Mouse (Mus musculus) MEL (cell line): Measurements from ENCODE around the gene Klk8. TPM values are rescaled to one million over a fixed set of nuclear protein-coding genes. Genes with fewer than 3 reads are reported as not detected.

Experiments used
- DNase-seq: peaks from one replicate; pipeline ENCODE4 v3.0.0; 2011; ENCODE audit warnings: low read depth, low spot score
- H3K27ac ChIP-seq: 2 replicates; pipeline ENCODE4 v1.5.1; 2012; ENCODE audit warnings: low read depth, mild to moderate bottlenecking, control low read depth, low read length, moderate library complexity; ENCODE audit not compliant: control insufficient read depth
- H3K27me3 ChIP-seq, 2 experiments: fragments of 150-350 bp in 1 of 2; sonication (generic) in 1 of 2; 2 replicates each; pipeline ENCODE4 v1.6.1; 2012; ENCODE audit warnings: low read length in 2 of 2, mild to moderate bottlenecking in 2 of 2, improper control_type of control experiment in 1 of 2, moderate library complexity in 1 of 2; ENCODE audit not compliant: insufficient read depth in 2 of 2, control insufficient read depth in 1 of 2
- H3K36me3 ChIP-seq, 2 experiments: 2 replicates each; pipeline ENCODE4 v1.6.1; 2012 to 2014; ENCODE audit warnings: low read length in 2 of 2, improper control_type of control experiment in 1 of 2, inconsistent platforms in 1 of 2, mild to moderate bottlenecking in 1 of 2; ENCODE audit not compliant: insufficient read depth in 2 of 2, control insufficient read depth in 1 of 2
- H3K4me1 ChIP-seq, 2 experiments: fragments of 150-350 bp in 1 of 2; sonication (generic) in 1 of 2; 2 replicates each; pipeline ENCODE4 v1.6.1; 2012; ENCODE audit warnings: low read length in 2 of 2, improper control_type of control experiment in 1 of 2, mild to moderate bottlenecking in 1 of 2; ENCODE audit not compliant: insufficient read depth in 2 of 2, control insufficient read depth in 1 of 2
- H3K4me3 ChIP-seq, 2 experiments: fragments of 150-350 bp in 1 of 2; sonication (generic) in 1 of 2; 2 replicates each; pipeline ENCODE4 v1.5.1; 2012; ENCODE audit warnings: low read depth in 2 of 2, low read length in 2 of 2, mild to moderate bottlenecking in 2 of 2, moderate library complexity in 2 of 2, control low read depth in 1 of 2, improper control_type of control experiment in 1 of 2; ENCODE audit not compliant: control insufficient read depth in 1 of 2, insufficient read depth in 1 of 2
- H3K79me2 ChIP-seq: 2 replicates; pipeline ENCODE4 v1.6.1; 2012; ENCODE audit warnings: mild to moderate bottlenecking, low read length, moderate library complexity; ENCODE audit not compliant: control insufficient read depth, poor library complexity, insufficient read depth
- H3K9ac ChIP-seq: 2 replicates; pipeline ENCODE4 v1.6.1; 2012; ENCODE audit warnings: low read depth, mild to moderate bottlenecking, control low read depth, low read length, moderate library complexity; ENCODE audit not compliant: control insufficient read depth, poor library complexity, severe bottlenecking
- H3K9me3 ChIP-seq: fragments of 150-350 bp; sonication (generic); replicated peaks from 2 replicates; pipeline ENCODE4 v1.6.1; 2012; ENCODE audit warnings: mild to moderate bottlenecking, low read length, improper control_type of control experiment, moderate library complexity; ENCODE audit not compliant: insufficient read depth
- BHLHE40 ChIP-seq: IDR thresholded peaks from 2 replicates; pipeline ENCODE4 v1.6.1; 2012; ENCODE audit warnings: low read depth, mild to moderate bottlenecking, inconsistent platforms, low read length, improper control_type of control experiment, borderline replicate concordance
- CHD2 ChIP-seq: IDR thresholded peaks from 2 replicates; pipeline ENCODE4 v1.6.1; 2011; ENCODE audit warnings: low read length, improper control_type of control experiment
- E2F4 ChIP-seq: IDR thresholded peaks from 2 replicates; pipeline ENCODE4 v1.6.1; 2011; ENCODE audit warnings: low read depth, low read length, improper control_type of control experiment, borderline replicate concordance
- ETS1 ChIP-seq: IDR thresholded peaks from 2 replicates; pipeline ENCODE4 v1.6.1; 2012; ENCODE audit warnings: low read depth, mild to moderate bottlenecking, inconsistent platforms, low read length, improper control_type of control experiment, moderate library complexity
- GATA1 ChIP-seq: IDR thresholded peaks from 2 replicates; pipeline ENCODE4 v1.6.1; 2011; ENCODE audit warnings: low read depth, low read length, improper control_type of control experiment
- HCFC1 ChIP-seq: IDR thresholded peaks from 2 replicates; pipeline ENCODE4 v1.6.1; 2012; ENCODE audit warnings: low read depth, mild to moderate bottlenecking, inconsistent platforms, low read length, improper control_type of control experiment, moderate library complexity
- MYB ChIP-seq: IDR thresholded peaks from 2 replicates; pipeline ENCODE4 v1.6.1; 2011; ENCODE audit warnings: mild to moderate bottlenecking, low read depth, low read length, improper control_type of control experiment
- NRF1 ChIP-seq: IDR thresholded peaks from 2 replicates; pipeline ENCODE4 v1.6.1; 2014; ENCODE audit warnings: low read depth, mild to moderate bottlenecking, inconsistent platforms, low read length, improper control_type of control experiment, moderate library complexity; ENCODE audit not compliant: poor library complexity, insufficient read depth, severe bottlenecking
- POLR2AphosphoS2 ChIP-seq: IDR thresholded peaks from 2 replicates; pipeline ENCODE4 v1.6.1; 2011; ENCODE audit warnings: low read length, improper control_type of control experiment
- RAD21 ChIP-seq: IDR thresholded peaks from 2 replicates; pipeline ENCODE4 v1.6.1; 2011; ENCODE audit warnings: mild to moderate bottlenecking, low read depth, low read length, improper control_type of control experiment
- ZC3H11A ChIP-seq: IDR thresholded peaks from 2 replicates; pipeline ENCODE4 v1.6.1; 2012; ENCODE audit warnings: low read depth, mild to moderate bottlenecking, inconsistent platforms, low read length, improper control_type of control experiment
- ZKSCAN1 ChIP-seq: IDR thresholded peaks from 2 replicates; pipeline ENCODE4 v1.6.1; 2012; ENCODE audit warnings: low read depth, mild to moderate bottlenecking, inconsistent platforms, low read length, improper control_type of control experiment, moderate library complexity
- ZNF384 ChIP-seq: IDR thresholded peaks from 2 replicates; pipeline ENCODE4 v1.6.1; 2012; ENCODE audit warnings: low read depth, mild to moderate bottlenecking, inconsistent platforms, low read length, improper control_type of control experiment
- polyA plus RNA-seq, 2 experiments: library from polyadenylated mRNA; stranded (reverse) in 1 of 2; unstranded in 1 of 2; fragments of >175 nt in 1 of 2; fragments of >200 nt in 1 of 2; gene quantifications; 2 replicates each; pipeline versions ENCODE4 v1.2.1 to v1.2.4; 2012; ENCODE audit warnings: low replicate concordance in 2 of 2, low read depth in 1 of 2; ENCODE audit not compliant: insufficient read length in 2 of 2, insufficient read depth in 1 of 2, missing spikeins in 1 of 2
- total RNA-seq: library from RNA; depleted of rRNA; stranded (reverse); fragments of 300-350 nt; gene quantifications from 2 replicates; pipeline ENCODE4 v1.2.3, GENCODE M21; 2012

Gene Klk8
- total and polyA plus RNA-seq, 3 experiments = not detected

DNA sequence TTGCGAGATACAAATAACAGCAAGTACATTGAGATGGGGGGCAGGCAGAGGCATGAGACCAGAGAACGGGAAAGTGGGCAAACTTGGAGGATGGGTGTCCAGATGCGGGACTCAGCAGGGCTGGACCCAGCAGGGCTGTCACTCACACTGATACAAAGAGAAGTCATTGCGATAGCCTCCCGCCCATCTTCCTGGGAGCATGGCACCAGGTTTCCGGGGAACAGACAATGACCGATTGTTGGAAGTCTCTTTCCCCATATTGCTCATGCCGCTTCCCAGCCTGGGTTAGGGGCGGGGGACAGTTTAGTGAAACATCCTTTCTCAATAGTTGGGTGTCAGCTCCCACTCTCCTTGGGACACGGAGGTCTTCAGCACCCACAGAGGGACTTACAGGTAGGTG lies 26.8 kb downstream of the Klk8 start, which contains the start of gene Klk6:
Gene Klk6 (plus strand): TSS at position 301 of the 400 bp plus-strand sequence.
- no peak for DNase-seq
- Histone ChIP-seq H3K27me3 (no peaks in the 10 kb centered on the region), H3K4me3 (no peak within 1 kb of the TSS), H3K9ac (no peak within 1 kb of the TSS), H3K27ac (no peak within 1 kb of the TSS)
- TF ChIP-seq POLR2AphosphoS2 = no peak
- TF ChIP-seq CHD2 = no peak
- no peak for TF ChIP-seq ZKSCAN1
- TF ChIP-seq, all 39 proteins: peak for 0
- Histone ChIP-seq H3K4me1 (no peaks in the 10 kb centered on the region), H3K79me2 (no peaks in the 10 kb centered on the region), H3K9me3 (no peaks in the 10 kb centered on the region), H3K36me3 (no peaks in the 10 kb centered on the region)

DNA sequence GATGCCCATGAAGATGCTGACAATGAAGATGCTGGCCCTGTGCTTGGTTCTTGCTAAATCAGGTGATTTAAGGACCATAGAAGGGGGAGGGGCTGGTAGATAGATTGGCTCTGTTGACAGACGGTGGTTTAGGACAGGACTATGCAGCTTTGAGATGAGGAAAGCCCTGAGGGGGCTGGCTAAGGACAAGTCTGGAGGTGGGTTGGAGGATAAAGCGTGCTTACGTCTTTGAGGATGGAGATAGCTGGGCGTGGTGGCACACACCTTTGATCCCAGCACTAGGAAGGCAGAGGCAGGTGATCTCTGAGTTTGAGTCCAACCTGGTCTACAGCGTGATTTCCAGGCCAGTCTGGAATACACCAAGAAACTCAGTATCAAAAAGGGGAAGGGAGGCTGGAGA lies 28.7 kb downstream of the Klk8 start:
- no peaks in the 10 kb centered on the region for H3K27me3 ChIP-seq

DNA sequence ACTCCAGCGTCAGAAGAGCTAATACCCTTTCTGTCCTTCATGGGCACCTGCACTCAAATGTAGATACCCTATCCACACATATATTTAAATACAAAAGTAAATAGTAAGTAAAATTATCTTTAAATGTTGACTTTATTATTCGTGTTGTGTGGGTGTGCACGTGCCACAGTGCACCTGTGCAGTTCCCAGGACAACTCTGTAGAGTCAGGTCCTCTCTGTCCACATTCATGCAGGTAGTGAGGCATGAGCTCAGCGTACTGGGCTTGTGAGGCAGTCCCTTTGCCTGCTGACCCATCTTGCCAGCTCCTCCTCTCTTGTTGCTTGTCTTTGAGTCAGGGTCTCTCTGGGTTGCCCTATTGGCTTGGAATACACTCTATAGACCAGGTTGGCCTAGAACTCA lies 30.3 kb downstream of the Klk8 start:
- H3K36me3 ChIP-seq = no peaks in the 10 kb centered on the region
- H3K79me2 ChIP-seq = no peaks in the 10 kb centered on the region
- H3K9me3 ChIP-seq = no peaks in the 10 kb centered on the region
- H3K9ac ChIP-seq = no peak overlapping the region
- TF ChIP-seq BHLHE40 (no peak), RAD21 (no peak)
- no peaks in the 10 kb centered on the region for H3K4me1 ChIP-seq
- H3K4me3 ChIP-seq = no peak overlapping the region
- H3K27ac ChIP-seq = no peak overlapping the region
- no peaks in the 10 kb centered on the region for H3K27me3 ChIP-seq
- no peak for DNase-seq

More for the DNA sequence above, 28.7 kb downstream of the Klk8 start:
- H3K4me3 ChIP-seq = no peak overlapping the region
- no peak for DNase-seq
- no peaks in the 10 kb centered on the region for H3K9me3 ChIP-seq
- H3K79me2 ChIP-seq = no peaks in the 10 kb centered on the region
- no peak overlapping the region for H3K9ac ChIP-seq
- H3K36me3 ChIP-seq = no peaks in the 10 kb centered on the region
- no peak overlapping the region for H3K27ac ChIP-seq
- H3K4me1 ChIP-seq = no peaks in the 10 kb centered on the region
- TF ChIP-seq NRF1 = no peak
- no peak for TF ChIP-seq HCFC1
- TF ChIP-seq CHD2 = no peak
- TF ChIP-seq MYB = no peak
- no peak for TF ChIP-seq ZC3H11A
- no peak for TF ChIP-seq GATA1
- TF ChIP-seq ZNF384 = no peak
- no peak for TF ChIP-seq BHLHE40
- TF ChIP-seq ETS1 = no peak
- TF ChIP-seq E2F4 = no peak
